ENCODE assay signal across 22 mouse cellular contexts in the genomic region with DNA sequence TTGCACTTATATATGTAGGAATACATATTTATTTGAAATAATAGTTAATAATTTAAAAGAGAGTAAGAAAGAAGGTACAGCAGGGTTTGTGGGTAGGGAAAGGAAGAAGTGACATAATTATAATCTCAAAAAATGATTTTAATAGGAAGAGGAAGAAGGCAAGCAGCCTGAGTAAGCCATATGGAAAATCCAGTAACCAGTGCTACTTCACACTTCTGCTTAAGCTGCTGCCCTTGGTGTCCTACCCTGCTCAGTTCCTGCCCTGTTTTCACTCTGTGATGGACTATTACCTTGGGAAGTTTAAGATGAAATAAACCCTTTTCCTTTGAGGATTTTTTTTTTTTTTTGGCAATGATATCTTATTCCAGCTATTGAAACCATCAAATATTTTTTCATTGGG.
DNase-seq lines count a peak whose midpoint lies in the region; ATAC-seq lines count a peak whose summit lies in the region.
"Had no signal": no experiment of that assay in that cellular context is flagged by ENCODE, and none has a peak within 500 bp of the region (broad histone marks: within the 10 kb centered on the region; RNA-seq: fewer than 3 reads in every experiment).

No protein-coding gene starts in this region.

- peak; percentile 25 for DNase-seq in heart, adult 11 months
- DNase-seq in heart, adult 8-10 months (ENCODE audit: low spot score), result no peak
- no peak for DNase-seq in Muller cell, postnatal 12 days (ENCODE audit: inconsistent ontology term)
- DNase-seq: adrenal gland, adult 2 months; adrenal gland, postnatal 10 days; adrenal gland, postnatal 25 days; cerebellum, adult 11 months; cerebellum, adult 18-20 months; cerebellum, adult 8-10 months; cerebellum, adult 9-11 months; cerebellum, postnatal 14 days; cerebellum, postnatal 36 days; forebrain, postnatal 0 days had no signal

- ATAC-seq in common myeloid progenitor, adult 5-6 weeks (replicated peaks; ENCODE audit: low read depth, poor library complexity, severe bottlenecking), result 0 out of 2 replicates have a peak, but pooled peaks have one; percentile 32
- ATAC-seq in megakaryocyte, adult 5-6 weeks (ENCODE audit: poor library complexity, severe bottlenecking), result peak; percentile 60; the same call in 1 of the 2 replicates
- no peak for ATAC-seq in kidney, embryonic 14.5 days (ENCODE audit: low FRiP score, low TSS enrichment)
- ATAC-seq in inflammation-experienced regulatory T-cells, adult 6 months, result no peak
- ATAC-seq: forebrain, embryonic 13.5 days; forebrain, embryonic 15.5 days; forebrain, postnatal 0 days had no signal

- H3K4me1 ChIP-seq in kidney, embryonic 14.5 days (ENCODE audit: control insufficient read depth, insufficient read depth, low read length), result no peaks in the 10 kb centered on the region
- H3K4me1 ChIP-seq: embryonic facial prominence, embryonic 12.5 days; forebrain, embryonic 13.5 days; forebrain, embryonic 15.5 days had no signal

- no peaks in the 10 kb centered on the region for H3K9me3 ChIP-seq in kidney, embryonic 14.5 days (ENCODE audit: control insufficient read depth, low read length)
- H3K9me3 ChIP-seq: embryonic facial prominence, embryonic 10.5 days; embryonic facial prominence, embryonic 12.5 days; forebrain, embryonic 13.5 days; forebrain, embryonic 15.5 days; G1E had no signal

- no peaks in the 10 kb centered on the region for H3K36me3 ChIP-seq in kidney, embryonic 14.5 days (ENCODE audit: control insufficient read depth, insufficient read depth, low read length)
- H3K36me3 ChIP-seq: embryonic facial prominence, embryonic 10.5 days; embryonic facial prominence, embryonic 12.5 days; forebrain, embryonic 15.5 days; G1E had no signal

- no peaks in the 10 kb centered on the region for H3K27me3 ChIP-seq in kidney, embryonic 14.5 days (ENCODE audit: control insufficient read depth, insufficient read depth, low read length)
- H3K27me3 ChIP-seq: embryonic facial prominence, embryonic 12.5 days; forebrain, embryonic 13.5 days; forebrain, embryonic 15.5 days had no signal

- H3K4me3 ChIP-seq in kidney, embryonic 14.5 days (ENCODE audit: low read length), result no peak overlapping the region
- H3K4me3 ChIP-seq: embryonic facial prominence, embryonic 10.5 days; embryonic facial prominence, embryonic 12.5 days; forebrain, embryonic 13.5 days; forebrain, embryonic 15.5 days had no signal

- H3K27ac ChIP-seq in kidney, embryonic 14.5 days (ENCODE audit: low read depth, low read length), result no peak overlapping the region
- H3K27ac ChIP-seq: embryonic facial prominence, embryonic 10.5 days; embryonic facial prominence, embryonic 12.5 days; forebrain, embryonic 13.5 days; forebrain, embryonic 15.5 days had no signal

- H3K9ac ChIP-seq in kidney, embryonic 14.5 days (ENCODE audit: low read depth, low read length), result no peak overlapping the region
- H3K9ac ChIP-seq: embryonic facial prominence, embryonic 12.5 days; forebrain, embryonic 13.5 days; forebrain, embryonic 15.5 days; forebrain, postnatal 0 days had no signal

- H3K4me2 ChIP-seq in kidney, embryonic 14.5 days (replicated peaks; ENCODE audit: low read depth, low read length), result no peak overlapping the region
- H3K4me2 ChIP-seq: embryonic facial prominence, embryonic 12.5 days; forebrain, embryonic 13.5 days; forebrain, embryonic 15.5 days had no signal

Comparison
In these comparisons a context has a peak if more than half of its experiments do, and no peak if none do; other contexts are left out.
1. ATAC-seq: peak in common myeloid progenitor, adult 5-6 weeks (single experiment) and megakaryocyte, adult 5-6 weeks (single experiment); none in kidney, embryonic 14.5 days (single experiment) and inflammation-experienced regulatory T-cells, adult 6 months (single experiment).